Mouse (Mus musculus) heart, embryonic 10.5 days (tissue): Measurements from ENCODE around the gene Psmb1. TPM values are rescaled to one million over a fixed set of nuclear protein-coding genes. Genes with fewer than 3 reads are reported as not detected.

ENCODE experiments used
- polyA plus RNA-seq: library from polyadenylated mRNA; unstranded; fragments of >200 nt; fragmentation: Nextera tagmentation; extraction: Ambion mirVana; gene quantifications from 2 replicates; pipeline ENCODE4 v1.2.1, GENCODE M21; 2016

Gene Psmb1
- polyA plus RNA-seq, 1 experiment from 2014 or later, result 267 TPM

Other genes starting within 250 kb of the Psmb1 start
- 4.9 and 9.7 TPM in 2 replicates for gene Dll1, start 122.9 kb downstream of the Psmb1 start, polyA plus RNA-seq
- 17.2 and 20.0 TPM in 2 replicates for gene Fam120b, start 103.5 kb downstream of the Psmb1 start, polyA plus RNA-seq
- 34.4 and 45.1 TPM in 2 replicates for gene Tbp, start 137 bp upstream of the Psmb1 start, polyA plus RNA-seq
- gene Pdcd2, start 27.6 kb upstream of the Psmb1 start, polyA plus RNA-seq, result 29.5 and 46.6 TPM in 2 replicates
- 1.9 and 2.8 TPM in 2 replicates for gene Prdm9, start 64.6 kb upstream of the Psmb1 start, polyA plus RNA-seq
- 18.3 and 33.0 TPM in 2 replicates for gene Chd1, start 205.2 kb upstream of the Psmb1 start, polyA plus RNA-seq